Mouse (Mus musculus): ENCODE data around the gene Esrrg. TPM values are rescaled to one million over a fixed set of nuclear protein-coding genes. Genes with fewer than 3 reads are reported as not detected.

Gene Esrrg
- total and polyA plus RNA-seq, 3 experiments = not detected

DNA sequence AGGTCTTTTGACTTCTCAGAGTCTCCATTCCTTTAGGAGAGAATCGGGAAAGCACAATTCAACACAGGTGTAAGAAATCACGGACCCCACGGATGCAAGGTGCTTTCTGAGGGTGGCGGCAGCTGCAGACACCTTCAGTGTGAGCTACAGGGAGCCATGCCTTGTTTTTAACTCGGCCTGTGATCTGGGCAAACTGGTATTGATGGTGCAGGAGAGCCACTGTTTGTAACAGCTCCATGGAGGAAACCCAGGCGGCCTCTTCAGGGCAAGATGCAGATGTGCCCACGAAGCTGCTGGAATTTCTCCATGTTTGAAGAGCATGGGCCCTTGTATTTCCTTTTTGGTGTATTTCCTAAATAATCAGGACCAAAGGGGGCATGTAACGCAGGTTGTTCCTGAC, 263.6 kb downstream of the Esrrg start:
- H3K27ac ChIP-seq (ENCODE audit: insufficient read depth, low read depth) = no peak overlapping the region
- TF ChIP-seq MEF2A (IDR thresholded peaks at IDR 0.05; ENCODE audit: borderline replicate concordance, low read depth, low read length) (no peak), MXI1 (IDR thresholded peaks at IDR 0.05; ENCODE audit: low read depth, low read length) (no peak), SIN3A (IDR thresholded peaks at IDR 0.05; ENCODE audit: low read length) (no peak), PAX5 (IDR thresholded peaks at IDR 0.05; ENCODE audit: low read length) (no peak), ZMIZ1 (IDR thresholded peaks at IDR 0.05; ENCODE audit: low read depth, low read length) (no peak)
- dilution Hi-C loops (cut with MboI; ENCODE audit: extremely low pct_ligation_motif_present, extremely low pct_unique_long_range_greater_than_20kb, low sequenced_read_pairs) = no loop called here
- H3K4me2 ChIP-seq (ENCODE audit: insufficient read depth, low read depth, poor library complexity, severe bottlenecking) = no peak overlapping the region
- no peaks in the 10 kb centered on the region for H3K36me3 ChIP-seq (replicated peaks in 1 of 2; ENCODE audit: control insufficient read depth in 1 of 2, insufficient read depth in 1 of 2, low read length in 1 of 2)
- DNase-seq (ENCODE audit: extremely low read depth) = no peak
- H3K9me3 ChIP-seq (replicated peaks; ENCODE audit: low read length) = peaks cover 64% of the 10 kb centered on the region
- H3K4me1 ChIP-seq (ENCODE audit: control insufficient read depth in 1 of 2, insufficient read depth in 2 of 2) = no peaks in the 10 kb centered on the region
- no peak overlapping the region for H3K9ac ChIP-seq (ENCODE audit: insufficient read depth, low read depth)
- H3K27me3 ChIP-seq (replicated peaks) = no peaks in the 10 kb centered on the region
- in situ Hi-C loops (cut with MboI; ENCODE audit: low pct_ligation_motif_present, low pct_unique_long_range_greater_than_20kb, low sequenced_read_pairs) = no loop called here
- no peaks in the 10 kb centered on the region for H3K79me2 ChIP-seq (replicated peaks; ENCODE audit: control insufficient read depth, extremely low read depth, insufficient read depth, poor library complexity, severe bottlenecking)
- H3K4me3 ChIP-seq (replicated peaks in 1 of 3; ENCODE audit: low read depth in 2 of 3, low read length in 2 of 3, poor library complexity in 1 of 3) = no peak overlapping the region

DNA sequence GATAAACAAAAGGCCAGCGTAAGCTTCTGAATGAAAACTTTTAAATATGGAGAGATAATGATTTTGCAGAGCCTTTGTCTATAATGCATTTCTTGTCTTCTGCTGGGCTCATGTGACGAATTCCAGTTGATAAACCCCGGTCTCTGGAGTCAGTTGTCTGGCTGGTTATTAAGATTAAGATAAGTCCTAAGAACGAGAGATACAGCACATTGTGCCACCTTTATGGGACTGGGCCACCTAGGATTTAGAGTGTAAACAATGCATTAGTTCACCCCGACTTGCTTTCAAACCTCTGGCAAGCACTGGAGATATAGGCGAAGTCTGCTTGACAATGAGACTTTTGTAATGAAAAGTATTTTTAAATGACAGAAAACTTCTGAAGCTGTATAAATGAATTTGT, 264.2 kb downstream of the Esrrg start:
- no peaks in the 10 kb centered on the region for H3K4me1 ChIP-seq (ENCODE audit: control insufficient read depth in 1 of 2, insufficient read depth in 2 of 2)
- no peaks in the 10 kb centered on the region for H3K79me2 ChIP-seq (replicated peaks; ENCODE audit: control insufficient read depth, extremely low read depth, insufficient read depth, poor library complexity, severe bottlenecking)
- H3K4me3 ChIP-seq (replicated peaks in 1 of 3; ENCODE audit: low read depth in 2 of 3, low read length in 2 of 3, poor library complexity in 1 of 3) = no peak overlapping the region
- dilution Hi-C loops (cut with MboI; ENCODE audit: extremely low pct_ligation_motif_present, extremely low pct_unique_long_range_greater_than_20kb, low sequenced_read_pairs) (no loop called here), in situ Hi-C loops (cut with MboI; ENCODE audit: low pct_ligation_motif_present, low pct_unique_long_range_greater_than_20kb, low sequenced_read_pairs) (no loop called here)
- H3K27ac ChIP-seq (ENCODE audit: insufficient read depth, low read depth) = no peak overlapping the region
- no peak overlapping the region for H3K9ac ChIP-seq (ENCODE audit: insufficient read depth, low read depth)
- H3K4me2 ChIP-seq (ENCODE audit: insufficient read depth, low read depth, poor library complexity, severe bottlenecking) = no peak overlapping the region
- H3K36me3 ChIP-seq (replicated peaks in 1 of 2; ENCODE audit: control insufficient read depth in 1 of 2, insufficient read depth in 1 of 2, low read length in 1 of 2) = no peaks in the 10 kb centered on the region
- no peaks in the 10 kb centered on the region for H3K27me3 ChIP-seq (replicated peaks)
- peaks cover 69% of the 10 kb centered on the region for H3K9me3 ChIP-seq (replicated peaks; ENCODE audit: low read length)
- no peak for TF ChIP-seq ELF1 (IDR thresholded peaks at IDR 0.05; ENCODE audit: low read depth, low read length)
- no peak for TF ChIP-seq MAZ (IDR thresholded peaks at IDR 0.05; ENCODE audit: low read depth, low read length)
- no peak for TF ChIP-seq MAFK (IDR thresholded peaks at IDR 0.05; ENCODE audit: insufficient replicate concordance, low read length)
- TF ChIP-seq MEF2A (IDR thresholded peaks at IDR 0.05; ENCODE audit: borderline replicate concordance, low read depth, low read length) = no peak
- TF ChIP-seq ZC3H11A (IDR thresholded peaks at IDR 0.05; ENCODE audit: low read depth, low read length) = no peak
- TF ChIP-seq IRF4 (IDR thresholded peaks at IDR 0.05; ENCODE audit: low read depth, low read length) = no peak
- no peak for TF ChIP-seq TCF12 (IDR thresholded peaks at IDR 0.05; ENCODE audit: low read depth, low read length)
- no peak for TF ChIP-seq ZKSCAN1 (IDR thresholded peaks at IDR 0.05; ENCODE audit: borderline replicate concordance, low read depth, low read length)
- TF ChIP-seq MYC (IDR thresholded peaks at IDR 0.05; ENCODE audit: low read depth, low read length) = no peak
- TF ChIP-seq USF2 (conservative IDR thresholded peaks at IDR 0.05; ENCODE audit: low read depth, low read length) = no peak
- no peak for TF ChIP-seq EP300 (IDR thresholded peaks at IDR 0.05; ENCODE audit: low read length)
- TF ChIP-seq CHD1 (IDR thresholded peaks at IDR 0.05; ENCODE audit: low read depth, low read length) = no peak
- TF ChIP-seq PAX5 (IDR thresholded peaks at IDR 0.05; ENCODE audit: low read length) = no peak
- no peak for TF ChIP-seq CTCF (conservative IDR thresholded peaks at IDR 0.05 in 1 of 2, IDR thresholded peaks at IDR 0.05 in 1 of 2; ENCODE audit: low read depth in 2 of 2, low read length in 2 of 2)
- no peak for TF ChIP-seq HCFC1 (IDR thresholded peaks at IDR 0.05; ENCODE audit: low read depth, low read length)
- TF ChIP-seq MXI1 (IDR thresholded peaks at IDR 0.05; ENCODE audit: low read depth, low read length) = no peak
- TF ChIP-seq SIN3A (IDR thresholded peaks at IDR 0.05; ENCODE audit: low read length) = no peak
- no peak for DNase-seq (ENCODE audit: extremely low read depth)
